In genomic region chr4:33943936-33944335, GRCm38 (mm10) we compare ENCODE assay signal across 18 mouse cellular contexts.
"Had no signal": no experiment of that assay in that cellular context is flagged by ENCODE, and none has a peak within 500 bp of the region (broad histone marks: within the 10 kb centered on the region; RNA-seq: fewer than 3 reads in every experiment).

No protein-coding gene starts in this region.

- H3K27ac ChIP-seq: midbrain, embryonic 10.5 days; midbrain, embryonic 12.5 days; neural tube, embryonic 13.5 days; neural tube, embryonic 15.5 days had no signal

- H3K27me3 ChIP-seq: neural tube, embryonic 13.5 days; neural tube, embryonic 15.5 days had no signal

- H3K4me1 ChIP-seq: neural tube, embryonic 13.5 days; neural tube, embryonic 15.5 days had no signal

- DNase-seq: lung, adult 18-20 months; lung, embryonic 14.5 days; lung, postnatal 10 days; lung, postnatal 4 days; midbrain, embryonic 14.5 days; retina, postnatal 1 day; right cerebral cortex, adult 18-20 months; right cerebral cortex, postnatal 25 days; right cerebral cortex, postnatal 4 days; spleen, adult 18-20 months; thymus, adult 18-20 months; thymus, postnatal 14 days; thymus, postnatal 36 days had no signal

- H3K4me3 ChIP-seq: midbrain, embryonic 10.5 days; midbrain, embryonic 12.5 days; myocyte; neural tube, embryonic 13.5 days; neural tube, embryonic 15.5 days had no signal
